Mouse (Mus musculus) cerebellum, adult 2 months (tissue): ENCODE data around the gene Elovl5.

Source experiments
- CTCF ChIP-seq: fragments of 200-500 bp; IDR thresholded peaks from 2 replicates; pipeline ENCODE4 v1.5.1; 2011; ENCODE audit warnings: low read depth, mild to moderate bottlenecking, control low read depth, low read length, moderate library complexity, borderline replicate concordance; ENCODE audit not compliant: insufficient read depth
- POLR2A ChIP-seq: fragments of 200-500 bp; IDR thresholded peaks from 2 replicates; pipeline ENCODE4 v1.6.1; 2011; ENCODE audit warnings: low read length, control low read depth, borderline replicate concordance; ENCODE audit not compliant: insufficient read depth

DNA sequence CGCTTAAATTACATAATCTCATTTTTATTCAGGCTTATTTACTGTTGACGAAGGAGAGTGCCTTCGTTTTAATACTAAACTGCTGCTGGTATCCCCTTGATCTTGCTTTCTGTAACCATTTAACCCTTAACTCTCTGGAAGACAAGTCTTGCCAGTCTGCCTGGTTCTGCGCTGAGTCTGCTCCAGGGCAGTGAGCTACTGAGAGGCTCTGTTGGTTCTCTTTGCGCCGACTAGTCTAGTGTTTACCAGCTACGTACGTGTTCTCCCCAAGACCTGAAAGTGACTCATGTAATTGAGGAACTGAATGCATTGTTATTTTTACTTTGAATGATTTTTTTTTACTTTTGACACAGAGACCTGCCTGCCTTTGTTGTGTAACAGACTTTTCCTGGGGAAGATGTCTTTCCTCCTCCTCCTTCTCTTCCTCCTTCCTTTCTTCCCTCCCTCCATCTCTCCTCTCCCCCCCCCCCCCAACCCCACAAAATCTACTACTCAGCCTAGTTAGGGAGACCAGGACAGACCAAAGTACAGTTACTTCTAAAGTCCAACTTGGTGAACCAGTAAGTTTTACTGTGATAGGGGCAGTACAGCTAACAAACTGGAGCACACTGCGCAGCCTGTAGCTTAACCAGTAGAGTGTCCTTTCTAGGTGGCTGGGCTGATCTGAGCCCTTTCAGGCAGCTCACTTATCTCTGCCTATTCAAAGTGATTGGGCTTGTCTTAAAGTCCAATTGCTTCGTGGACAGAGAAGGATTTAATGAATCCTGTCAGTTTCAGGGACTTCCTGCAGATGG is 18.9 kb downstream of the Elovl5 start:
- no peak for TF ChIP-seq POLR2A
- TF ChIP-seq CTCF: no peak
